Mouse (Mus musculus): ENCODE measurements around the gene Eid1. TPM values are rescaled to one million over a fixed set of nuclear protein-coding genes. Genes with fewer than 3 reads are reported as not detected.

Gene Eid1
- total RNA-seq, 1 experiment from 2014 or later = 124 TPM

GRCm38 (mm10) chr2:125666668-125667067 is 6.2 kb upstream of the Eid1 start:
- peak; percentile 42 for ATAC-seq (replicated peaks; ENCODE audit: low read depth, poor library complexity, severe bottlenecking)

GRCm38 (mm10) chr2:125667184-125667583 is 5.7 kb upstream of the Eid1 start:
- peak; percentile 86 for ATAC-seq (replicated peaks; ENCODE audit: low read depth, poor library complexity, severe bottlenecking)

- ATAC-seq (replicated peaks; ENCODE audit: low read depth, poor library complexity, severe bottlenecking) = no peak
Measured at GRCm38 (mm10) chr2:125667721-125668120, 5.2 kb upstream of the Eid1 start.

GRCm38 (mm10) chr2:125670846-125671245 is 2.0 kb upstream of the Eid1 start:
- ATAC-seq (replicated peaks; ENCODE audit: low read depth, poor library complexity, severe bottlenecking) = no peak

GRCm38 (mm10) chr2:125672568-125672956 is 333 bp upstream of the Eid1 start:
- ATAC-seq (replicated peaks; ENCODE audit: low read depth, poor library complexity, severe bottlenecking) = no peak

- ATAC-seq (replicated peaks; ENCODE audit: low read depth, poor library complexity, severe bottlenecking) = no peak
Measured at GRCm38 (mm10) chr2:125681811-125682210, 8.9 kb downstream of the Eid1 start.

- peak; percentile 62 for ATAC-seq (replicated peaks; ENCODE audit: low read depth, poor library complexity, severe bottlenecking)
Measured at GRCm38 (mm10) chr2:125683895-125684294, 11.0 kb downstream of the Eid1 start.

GRCm38 (mm10) chr2:125684559-125685440 is 11.9 kb downstream of the Eid1 start:
- no peak for ATAC-seq (replicated peaks; ENCODE audit: low read depth, poor library complexity, severe bottlenecking)

- no peak for ATAC-seq (replicated peaks; ENCODE audit: low read depth, poor library complexity, severe bottlenecking)
Measured at GRCm38 (mm10) chr2:125685441-125686150, 12.7 kb downstream of the Eid1 start.

- no peak for ATAC-seq (replicated peaks; ENCODE audit: low read depth, poor library complexity, severe bottlenecking)
Measured at GRCm38 (mm10) chr2:125692010-125692409, 19.1 kb downstream of the Eid1 start.

- no peak for ATAC-seq (replicated peaks; ENCODE audit: low read depth, poor library complexity, severe bottlenecking)
Measured at GRCm38 (mm10) chr2:125694798-125695197, 21.9 kb downstream of the Eid1 start.

- ATAC-seq (replicated peaks; ENCODE audit: low read depth, poor library complexity, severe bottlenecking) = peak; percentile 32; the same call in 1 of the 2 replicates
Measured at GRCm38 (mm10) chr2:125696219-125696618, 23.3 kb downstream of the Eid1 start.

- ATAC-seq (replicated peaks; ENCODE audit: low read depth, poor library complexity, severe bottlenecking) = no peak
Measured at GRCm38 (mm10) chr2:125701606-125702005, 28.7 kb downstream of the Eid1 start.

GRCm38 (mm10) chr2:125702851-125703250 is 30.0 kb downstream of the Eid1 start:
- no peak for ATAC-seq (replicated peaks; ENCODE audit: low read depth, poor library complexity, severe bottlenecking)

GRCm38 (mm10) chr2:125704907-125705631 is 32.2 kb downstream of the Eid1 start:
- no peak for ATAC-seq (replicated peaks; ENCODE audit: low read depth, poor library complexity, severe bottlenecking)

GRCm38 (mm10) chr2:125706510-125706921 is 33.6 kb downstream of the Eid1 start:
- ATAC-seq (replicated peaks; ENCODE audit: low read depth, poor library complexity, severe bottlenecking) = no peak

- no peak for ATAC-seq (replicated peaks; ENCODE audit: low read depth, poor library complexity, severe bottlenecking)
Measured at GRCm38 (mm10) chr2:125716599-125716998, 43.7 kb downstream of the Eid1 start.

GRCm38 (mm10) chr2:125723086-125723407 is 50.2 kb downstream of the Eid1 start:
- 0 out of 2 replicates have a peak, but pooled peaks have one; percentile 4 for ATAC-seq (replicated peaks; ENCODE audit: low read depth, poor library complexity, severe bottlenecking)

- ATAC-seq (replicated peaks; ENCODE audit: low read depth, poor library complexity, severe bottlenecking) = peak; percentile 79
Measured at GRCm38 (mm10) chr2:125723408-125724085, 50.7 kb downstream of the Eid1 start.

- peak; percentile 37; the same call in 1 of the 2 replicates for ATAC-seq (replicated peaks; ENCODE audit: low read depth, poor library complexity, severe bottlenecking)
Measured at GRCm38 (mm10) chr2:125724086-125724430, 51.2 kb downstream of the Eid1 start, which contains the start of gene Shc4. Shc4 (minus strand) TSS chr2:125724148.
